Mouse (Mus musculus): ENCODE results near the gene Tas2r134. TPM values are rescaled to one million over a fixed set of nuclear protein-coding genes. Genes with fewer than 3 reads are reported as not detected.

The Tas2r134 gene
- polyA plus RNA-seq, 1 experiment from 2014 or later = not detected

DNA sequence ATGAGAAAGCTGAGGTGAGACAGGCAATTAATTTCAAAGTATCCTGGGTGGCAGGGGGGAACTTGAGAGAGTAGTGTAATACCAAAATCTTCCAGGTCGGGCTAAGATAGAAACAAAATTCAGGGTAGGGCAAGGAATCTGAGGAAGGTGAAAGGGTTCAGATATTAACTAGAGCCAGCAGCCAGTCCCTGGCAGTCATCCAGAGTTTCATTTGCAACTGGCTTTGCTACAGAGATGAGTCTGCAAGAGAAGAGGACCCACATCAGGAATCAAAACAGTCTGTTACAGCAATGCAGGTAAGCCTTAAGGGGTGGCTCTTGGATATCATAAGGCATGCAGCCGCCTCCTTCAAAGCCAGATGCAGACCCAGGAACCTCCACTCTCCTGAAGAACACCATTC is 47.0 kb downstream of the Tas2r134 start:
- H3K27me3 ChIP-seq = no peaks in the 10 kb centered on the region
- no peak overlapping the region for H3K4me2 ChIP-seq
- 81% methylated on average over 2 of the region's 2 CpGs for WGBS
- no peak overlapping the region for H3K9ac ChIP-seq
- H3K4me3 ChIP-seq (replicated peaks) = no peak overlapping the region
- H3K36me3 ChIP-seq (replicated peaks) = no peaks in the 10 kb centered on the region
- no peak for ATAC-seq (ENCODE audit: low FRiP score)
- no peak overlapping the region for H3K27ac ChIP-seq
- no peaks in the 10 kb centered on the region for H3K9me3 ChIP-seq
- no peaks in the 10 kb centered on the region for H3K4me1 ChIP-seq

Data from forebrain, embryonic 12.5 days (tissue).